Mouse (Mus musculus) large intestine, adult 2 months (tissue): Measurements from ENCODE around the gene Thumpd2. TPM values are rescaled to one million over a fixed set of nuclear protein-coding genes. Genes with fewer than 3 reads are reported as not detected.

Experiments used
- DNase-seq: peaks from one replicate; pipeline ENCODE4 v3.0.0-alpha.2; 2012; ENCODE audit warnings: low read depth, low spot score
- WGBS: fragments of 180-500 bp; shearing (Covaris S2); methylation state at CpG from one replicate; pipeline ENCODE4 v1.1.7; 2018; 5-methylcytosine and 5-hydroxymethylcytosine counted together
- polyA plus RNA-seq: library from polyadenylated mRNA; depleted of rRNA; stranded (reverse); fragments of >200 nt; gene quantifications from 2 replicates; pipeline ENCODE4 v1.2.3, GENCODE M21; 2012; rRNA removed

Thumpd2 gene
- polyA plus RNA-seq, 1 experiment, result 0.81 TPM

DNA sequence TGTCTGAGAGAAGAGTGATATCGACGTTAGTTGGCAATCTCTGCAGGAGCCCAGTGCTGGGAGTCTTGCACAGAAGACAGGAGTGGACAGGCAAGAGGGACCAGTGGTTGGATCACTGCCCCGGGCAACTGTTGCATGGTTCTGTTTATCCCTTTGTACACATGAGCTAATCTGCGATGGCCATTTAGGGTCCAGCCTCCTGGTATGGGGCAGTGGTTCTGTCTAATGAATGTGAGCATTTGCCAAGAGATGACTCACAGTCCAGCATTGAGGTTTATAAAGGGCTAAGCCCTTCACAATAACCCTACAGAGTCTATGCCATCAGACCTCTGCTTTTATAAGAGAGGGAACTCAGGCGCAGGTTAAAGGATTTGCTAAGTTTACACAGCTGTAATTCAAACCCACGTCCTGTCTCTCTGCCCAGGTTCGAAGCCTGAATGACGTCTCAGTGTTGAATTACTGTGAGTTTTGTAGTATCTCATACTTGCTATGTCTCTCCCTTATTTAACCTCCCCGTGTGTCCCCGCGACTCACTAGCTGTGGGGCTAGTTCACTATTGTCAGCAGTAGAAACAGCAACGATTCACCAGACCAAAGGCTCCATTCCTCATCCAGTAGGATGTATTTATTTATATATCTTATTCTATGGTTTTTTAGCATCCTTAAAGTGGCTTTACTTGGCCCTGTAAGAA, 83.0 kb downstream of the Thumpd2 start:
- no peak for DNase-seq
- 53% methylated on average over 12 of the region's 12 CpGs for WGBS

DNA sequence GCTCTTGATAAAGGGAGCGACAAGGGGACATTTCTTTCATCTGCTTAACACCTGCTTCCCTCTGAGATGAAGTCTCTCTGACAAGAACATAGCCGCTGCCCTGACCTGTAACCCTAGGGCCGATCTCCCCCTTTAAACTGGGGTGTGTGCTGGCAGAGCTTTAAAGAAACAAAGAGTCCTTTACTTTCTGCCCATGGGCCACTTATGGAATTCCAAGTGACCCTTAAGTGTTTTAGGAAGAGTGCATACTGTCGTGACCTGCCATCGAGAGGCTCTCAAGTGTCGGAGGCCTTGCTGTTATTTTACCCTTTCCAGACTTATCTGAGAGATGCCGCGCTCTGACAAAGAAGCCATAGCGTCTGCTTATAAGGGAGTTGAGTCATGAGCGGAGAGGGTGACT, 84.8 kb downstream of the Thumpd2 start:
- no peak for DNase-seq
- WGBS, result 90% methylated on average over 10 of the region's 10 CpGs

DNA sequence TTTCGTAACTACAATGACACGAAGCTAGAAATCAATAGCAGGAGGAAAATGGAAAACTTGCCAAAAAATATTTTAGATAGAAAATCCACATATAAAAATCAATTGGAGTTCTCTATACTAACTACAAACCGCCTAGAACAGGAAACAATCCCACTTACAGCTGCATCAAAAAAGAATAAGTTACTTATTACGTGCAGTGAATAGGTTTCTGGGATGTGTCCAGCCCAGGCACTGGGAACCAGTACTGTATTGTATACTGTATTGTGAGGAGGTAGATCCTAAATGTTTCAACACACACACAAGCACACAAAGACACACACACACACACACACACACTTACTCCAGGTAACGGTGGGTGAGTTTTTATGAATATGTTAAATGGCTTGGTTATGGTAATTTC, 87.6 kb downstream of the Thumpd2 start:
- peak; percentile 32 for DNase-seq
- WGBS, result 38% methylated on average over 5 of the region's 5 CpGs

Other genes starting within 250 kb of the Thumpd2 start
- 1.8 and 2.8 TPM in 2 replicates for gene Tmem178, start 120.5 kb downstream of the Thumpd2 start, polyA plus RNA-seq